Mouse (Mus musculus) ZHBTc4 (cell line): ENCODE results near the gene Cish.

ENCODE experiments used
- DNase-seq: peaks from one replicate; pipeline ENCODE4 v3.0.0-alpha.2; 2011; ENCODE audit warnings: low read depth, low spot score

Cish gene

GRCm38 (mm10) chr9:107313926-107314325 is 18.1 kb downstream of the Cish start:
- no peak for DNase-seq

GRCm38 (mm10) chr9:107315791-107316190 is 20.0 kb downstream of the Cish start:
- DNase-seq = no peak

GRCm38 (mm10) chr9:107322461-107323050 is 26.7 kb downstream of the Cish start:
- no peak for DNase-seq

- DNase-seq = no peak
These were observed 27.7 kb downstream of the Cish start for GRCm38 (mm10) chr9:107323558-107323957.

GRCm38 (mm10) chr9:107324799-107325561 is 29.2 kb downstream of the Cish start:
- DNase-seq = no peak

- no peak for DNase-seq
These were observed 30.1 kb downstream of the Cish start for GRCm38 (mm10) chr9:107325904-107326303.

DNA sequence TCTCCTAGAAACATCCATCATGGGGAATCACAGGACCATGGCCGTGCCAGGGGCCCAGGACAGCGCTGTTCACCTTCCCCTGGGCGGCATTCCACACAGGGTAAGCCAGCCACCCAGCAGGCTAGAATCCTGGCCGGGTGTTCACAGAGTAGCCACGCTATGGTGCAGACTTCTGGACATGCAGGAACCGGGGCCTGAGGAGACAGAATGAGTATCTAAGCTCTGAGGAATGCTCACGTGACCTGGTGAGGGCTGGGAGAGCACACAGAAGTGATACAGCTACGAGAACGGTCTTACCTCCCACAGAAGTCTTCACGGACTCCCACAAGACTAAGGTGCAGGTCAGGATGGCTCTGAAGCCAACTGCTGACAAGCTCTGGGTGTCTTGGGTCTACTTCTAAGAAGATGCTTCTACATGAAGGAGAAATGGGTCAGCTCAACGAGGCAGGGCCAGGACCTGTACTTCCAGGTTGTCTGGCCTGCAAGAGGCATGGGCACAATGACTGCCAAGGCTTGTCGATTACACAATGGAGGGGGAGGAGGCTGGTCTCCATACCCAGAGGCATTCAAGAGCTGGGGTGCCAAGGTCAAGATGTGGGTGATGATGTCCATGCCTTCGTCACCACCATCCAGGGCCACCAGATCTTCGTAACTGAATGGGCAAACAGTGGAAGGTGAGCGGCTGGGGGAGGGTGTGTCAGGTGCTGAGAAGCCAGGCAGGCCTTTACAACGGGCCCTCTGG is 32.2 kb downstream of the Cish start:
- peak; percentile 25 for DNase-seq

- DNase-seq = no peak
These were observed 35.0 kb downstream of the Cish start for GRCm38 (mm10) chr9:107330791-107331190.

DNA sequence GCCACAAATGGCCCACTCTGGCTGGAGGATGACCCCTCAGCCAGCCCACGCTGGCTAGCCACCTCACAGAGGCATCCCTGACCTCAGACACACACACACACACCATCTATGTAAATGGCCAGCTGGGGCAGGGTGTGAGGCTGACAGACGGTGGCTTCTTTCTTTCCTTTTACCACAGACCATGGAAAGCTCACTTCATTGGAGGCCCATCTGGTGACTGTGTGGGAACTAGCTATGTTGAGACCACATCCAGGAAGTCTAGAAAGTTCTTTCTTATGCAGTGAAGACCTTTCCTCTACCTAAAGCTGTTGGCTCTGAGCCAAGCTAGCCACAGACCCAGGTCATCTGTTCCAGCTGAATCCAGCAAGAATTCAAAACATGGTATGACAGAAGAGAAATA is 37.9 kb downstream of the Cish start:
- DNase-seq = no peak

DNA sequence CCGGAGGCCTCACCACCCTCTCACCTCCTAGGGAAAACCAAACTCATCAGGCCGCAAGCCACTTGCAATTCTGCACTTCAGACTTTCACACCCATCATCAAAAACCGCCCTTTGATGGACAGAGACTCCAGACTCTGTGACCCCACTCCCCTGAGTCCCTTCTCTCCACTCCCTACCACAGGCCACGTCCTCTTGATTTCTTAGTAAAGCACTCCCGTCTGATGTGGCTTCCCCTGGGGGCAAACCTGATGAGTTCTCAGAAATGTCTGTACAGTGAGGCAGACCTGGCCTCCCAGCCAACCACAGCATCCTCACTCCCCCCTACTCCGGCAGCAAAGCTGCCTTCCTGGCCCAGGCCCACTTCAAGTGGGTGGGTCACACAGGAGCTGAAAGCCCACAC is 38.5 kb downstream of the Cish start:
- DNase-seq = no peak

GRCm38 (mm10) chr9:107335046-107335445 is 39.2 kb downstream of the Cish start:
- no peak for DNase-seq

DNA sequence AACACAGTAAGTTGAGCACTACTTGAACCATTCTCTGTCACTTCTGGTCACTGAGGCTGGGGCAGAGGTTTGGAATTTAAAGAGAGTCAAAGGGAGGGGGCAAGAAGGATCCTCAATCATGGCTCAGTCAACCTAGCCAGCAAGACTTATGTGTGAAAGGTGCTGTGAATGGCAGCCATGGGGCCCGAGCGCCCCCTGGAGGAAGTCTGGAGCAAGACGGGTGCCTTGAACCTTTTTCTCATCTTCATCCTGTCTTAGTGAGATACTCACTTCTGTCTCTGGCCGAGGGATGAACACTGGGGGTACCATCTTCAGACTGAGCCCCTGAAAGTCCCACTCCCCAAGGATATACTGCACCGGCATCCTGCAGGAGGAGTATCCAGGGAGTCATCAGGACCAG is 40.1 kb downstream of the Cish start:
- DNase-seq = peak; percentile 78

DNA sequence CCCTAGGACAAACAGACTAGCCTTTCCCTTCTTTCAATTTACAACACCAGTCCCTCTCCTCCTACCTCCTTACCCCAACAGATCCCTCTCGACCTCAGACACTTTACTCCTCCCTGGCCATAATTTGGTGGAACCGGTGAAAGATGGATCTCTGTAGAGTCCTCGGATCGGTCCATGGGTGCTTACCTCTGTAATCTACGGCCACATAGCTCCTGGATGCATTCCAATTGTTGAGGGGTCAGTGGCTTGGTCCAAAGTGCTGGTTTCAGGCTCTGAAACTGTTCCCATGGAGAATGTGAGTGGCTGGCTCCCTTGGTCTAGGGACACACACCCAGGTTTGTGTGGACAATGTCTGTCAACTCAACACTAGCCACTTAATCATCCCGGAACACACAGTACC is 40.6 kb downstream of the Cish start:
- no peak for DNase-seq

- peak; percentile 92 for DNase-seq
These were observed 42.5 kb downstream of the Cish start, which contains the start of gene Hemk1 for GRCm38 (mm10) chr9:107338172-107338883. Gene Hemk1 (minus strand): TSS chr9:107338350.

- peak; percentile 95 for DNase-seq
These were observed 44.5 kb downstream of the Cish start, which contains the start of gene 6430571L13Rik for GRCm38 (mm10) chr9:107340267-107340859. Gene 6430571L13Rik (plus strand): TSS chr9:107340602.

DNA sequence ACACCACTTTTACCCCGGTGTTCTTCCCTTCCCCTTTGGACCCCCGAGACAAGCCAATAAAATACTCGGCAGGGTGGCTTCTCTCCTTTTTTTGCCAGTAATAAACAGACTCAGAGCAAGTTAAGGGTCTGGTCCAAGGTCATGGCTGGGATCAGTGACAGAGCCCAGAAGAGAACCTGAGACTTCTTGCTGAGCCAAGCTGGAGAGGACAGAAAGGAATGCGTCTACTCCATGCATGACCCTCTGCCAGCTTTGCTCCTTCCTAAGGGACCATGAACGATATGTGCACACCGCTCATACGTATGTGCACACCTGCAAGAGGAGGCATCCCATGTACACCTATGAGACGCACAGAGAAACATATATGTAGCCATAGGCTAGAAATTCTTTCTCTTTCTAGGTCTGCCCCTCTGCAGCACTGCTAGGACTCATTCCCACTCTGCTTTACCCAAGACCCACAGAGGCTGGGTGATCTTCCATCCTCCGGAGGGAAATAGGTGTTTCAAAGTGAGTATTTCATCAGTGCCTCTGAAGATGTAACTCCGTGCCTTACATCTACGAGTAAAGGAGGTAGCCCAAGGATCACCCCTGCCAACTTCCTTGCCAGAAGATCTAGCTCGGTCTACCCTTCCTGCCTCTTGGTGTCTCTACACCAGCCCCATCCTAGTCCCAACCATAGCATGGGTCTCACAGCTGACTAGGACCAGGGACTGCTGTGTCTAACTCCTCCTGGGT is 45.3 kb downstream of the Cish start:
- no peak for DNase-seq

GRCm38 (mm10) chr9:107342201-107342709 is 46.4 kb downstream of the Cish start:
- no peak for DNase-seq

DNA sequence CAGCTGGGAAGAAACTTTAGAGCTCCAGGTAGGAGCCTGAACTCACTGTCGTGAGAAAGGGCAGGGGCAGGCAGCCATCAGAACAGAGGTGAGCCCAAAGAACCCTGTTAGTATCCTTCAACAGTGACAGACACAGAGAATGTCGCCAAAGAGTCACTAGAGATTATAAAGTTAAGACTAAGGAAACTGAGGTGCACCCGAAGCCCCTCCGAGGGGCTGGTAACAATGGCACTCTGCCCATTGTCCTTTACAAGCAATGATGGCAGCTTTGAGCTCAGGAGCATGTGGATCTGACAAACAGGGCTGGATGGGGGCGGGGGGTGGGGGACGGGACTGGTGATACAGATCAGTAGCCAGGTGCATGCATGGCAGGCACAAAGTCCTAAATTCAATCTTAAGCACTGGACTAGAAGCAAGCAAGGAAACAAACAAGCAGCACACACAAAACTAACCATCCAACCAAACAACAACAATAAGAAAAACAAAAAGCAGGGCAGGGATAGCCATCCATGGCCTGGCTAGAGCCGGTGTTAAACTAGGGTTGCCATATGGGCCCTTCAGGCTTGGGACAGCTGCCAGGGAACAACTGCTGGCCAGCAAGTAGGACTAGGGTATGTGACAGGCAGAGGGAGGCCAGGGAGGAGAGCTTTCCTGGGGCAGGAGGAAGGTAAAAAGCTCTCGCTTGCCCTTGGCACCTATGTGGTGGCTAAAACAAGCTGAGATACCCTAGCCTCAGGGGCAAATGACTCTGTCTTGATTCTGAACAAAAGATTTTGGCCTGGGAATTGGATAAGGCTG is 47.5 kb downstream of the Cish start:
- no peak for DNase-seq

DNA sequence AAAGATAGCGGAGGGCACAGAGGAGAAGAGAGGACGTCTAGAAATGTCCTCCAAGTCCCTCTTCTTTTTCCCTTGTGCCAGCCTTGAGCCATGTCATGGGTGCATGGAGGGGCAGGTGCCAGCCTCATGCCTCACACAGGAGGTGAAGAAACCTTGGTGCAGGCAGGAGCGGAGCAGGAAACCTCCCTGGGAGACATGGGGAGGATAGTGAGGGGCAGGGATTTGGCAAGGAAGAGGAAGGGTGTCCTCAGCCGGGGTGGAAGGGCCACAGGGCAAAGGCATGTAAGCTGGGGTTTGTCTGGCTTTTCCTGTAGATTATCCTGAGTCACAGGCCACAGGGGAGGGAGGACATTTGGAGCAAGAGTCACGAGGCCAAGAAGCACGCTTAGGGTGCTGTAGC is 48.2 kb downstream of the Cish start:
- DNase-seq = no peak

- DNase-seq = no peak
These were observed 50.3 kb downstream of the Cish start for GRCm38 (mm10) chr9:107346081-107346480.
